Comparison of ENCODE assay signal across 30 mouse cellular contexts in the genomic region with DNA sequence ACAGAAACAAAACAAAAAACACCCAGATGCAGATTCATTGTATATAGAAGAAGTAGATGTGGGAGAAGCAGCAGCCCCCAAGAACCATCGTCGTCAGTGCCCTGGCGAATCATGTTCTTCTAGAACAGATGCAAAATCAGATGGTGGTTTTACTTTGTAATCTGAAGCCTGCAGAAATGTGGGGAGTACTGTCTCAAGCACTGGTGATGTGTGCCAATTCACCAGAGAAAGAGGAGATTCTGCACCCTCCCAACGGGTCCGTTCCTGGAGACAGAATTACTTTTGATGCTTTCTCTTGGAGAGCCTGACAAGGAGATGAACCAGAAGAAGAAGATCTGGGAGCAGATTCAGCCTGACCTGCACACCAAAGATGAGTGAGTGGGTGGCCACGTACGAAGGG.
A peak's percentile ranks its signal among the peaks of the same experiment; 100 is the strongest.
DNase-seq lines count a peak whose midpoint lies in the region; ATAC-seq lines count a peak whose summit lies in the region.
"Had no signal": no experiment of that assay in that cellular context is flagged by ENCODE, and none has a peak within 500 bp of the region (broad histone marks: within the 10 kb centered on the region; RNA-seq: fewer than 3 reads in every experiment).

No protein-coding gene starts in this region.

- no peak for DNase-seq in frontal cortex, postnatal 25 days (ENCODE audit: low spot score in 2 of 2)
- peak; percentile 20 for DNase-seq in layer of hippocampus, adult 9-11 months
- DNase-seq in gastrocnemius, postnatal 4 days (ENCODE audit: low spot score in 2 of 2), result no peak
- DNase-seq in urinary bladder, adult 2 months (ENCODE audit: low spot score), result no peak
- no peak for DNase-seq in gastrocnemius, postnatal 25 days
- DNase-seq: adrenal gland, postnatal 10 days; cerebellum, adult 11-12 months; cerebellum, adult 9-11 months; embryo, embryonic 11 days; gastrocnemius, postnatal 14 days; heart, adult 2 months; heart, postnatal 4 days; kidney, adult 9 months; kidney, postnatal 10 days; left cerebral cortex, postnatal 4 days; liver, postnatal 0 days; lung, postnatal 36 days; right cerebral cortex, postnatal 25 days; thymus, postnatal 14 days had no signal

- no peak overlapping the region for H3K27ac ChIP-seq in embryonic facial prominence, embryonic 15.5 days (replicated peaks)
- H3K27ac ChIP-seq: forebrain, embryonic 15.5 days; heart, adult 2 months; hindbrain, embryonic 13.5 days; liver, embryonic 12.5 days; neural tube, embryonic 13.5 days; stomach, embryonic 15.5 days had no signal

- no peaks in the 10 kb centered on the region for H3K36me3 ChIP-seq in embryonic facial prominence, embryonic 15.5 days
- H3K36me3 ChIP-seq: forebrain, embryonic 15.5 days; heart, embryonic 12.5 days; hindbrain, embryonic 13.5 days; liver, embryonic 12.5 days; neural tube, embryonic 13.5 days; stomach, embryonic 15.5 days had no signal

- ATAC-seq in frontal cortex, adult (ENCODE audit: low TSS enrichment), result peak; percentile 82
- no peak for ATAC-seq in embryonic facial prominence, embryonic 15.5 days (ENCODE audit: insufficient number of reproducible peaks, low FRiP score, low TSS enrichment, low read depth)
- ATAC-seq: forebrain, embryonic 15.5 days; intestine, postnatal 0 days; liver, embryonic 12.5 days; liver, postnatal 0 days; Patski had no signal

- H3K27me3 ChIP-seq in embryonic facial prominence, embryonic 15.5 days, result no peaks in the 10 kb centered on the region
- H3K27me3 ChIP-seq: forebrain, embryonic 15.5 days; heart, embryonic 12.5 days; hindbrain, embryonic 13.5 days; liver, embryonic 12.5 days; neural tube, embryonic 13.5 days; stomach, embryonic 15.5 days had no signal

- no peaks in the 10 kb centered on the region for H3K4me1 ChIP-seq in embryonic facial prominence, embryonic 15.5 days
- H3K4me1 ChIP-seq: forebrain, embryonic 15.5 days; heart, embryonic 12.5 days; hindbrain, embryonic 13.5 days; liver, embryonic 12.5 days; neural tube, embryonic 13.5 days; stomach, embryonic 15.5 days had no signal

- 47% methylated on average over 7 of the region's 7 CpGs for WGBS in embryonic facial prominence, embryonic 15.5 days

- H3K4me3 ChIP-seq in embryonic facial prominence, embryonic 15.5 days (replicated peaks), result no peak overlapping the region
- H3K4me3 ChIP-seq: forebrain, embryonic 15.5 days; heart, adult 2 months; heart, embryonic 12.5 days; hindbrain, embryonic 13.5 days; liver, embryonic 12.5 days; neural tube, embryonic 13.5 days; stomach, embryonic 15.5 days had no signal

- 0 out of 2 replicates have a peak overlapping the region, but pooled peaks have one; percentile 10 for H3K4me2 ChIP-seq in embryonic facial prominence, embryonic 15.5 days (replicated peaks)
- H3K4me2 ChIP-seq: forebrain, embryonic 15.5 days; heart, embryonic 12.5 days; hindbrain, embryonic 13.5 days; liver, embryonic 12.5 days; midbrain, embryonic 11.5 days; neural tube, embryonic 13.5 days; stomach, embryonic 15.5 days had no signal

- no peak overlapping the region for H3K9ac ChIP-seq in embryonic facial prominence, embryonic 15.5 days
- H3K9ac ChIP-seq: forebrain, embryonic 15.5 days; heart, embryonic 12.5 days; hindbrain, embryonic 13.5 days; liver, embryonic 12.5 days; liver, postnatal 0 days; neural tube, embryonic 13.5 days; stomach, embryonic 15.5 days had no signal

- H3K9me3 ChIP-seq in embryonic facial prominence, embryonic 15.5 days (replicated peaks), result no peaks in the 10 kb centered on the region
- H3K9me3 ChIP-seq: forebrain, embryonic 15.5 days; heart, embryonic 12.5 days; hindbrain, embryonic 13.5 days; liver, embryonic 12.5 days; stomach, embryonic 15.5 days had no signal
